Mouse (Mus musculus) thymus, postnatal 0 days (tissue): ENCODE measurements at regions not wholly inside any gene's neighbourhood (a gene's known extent, or its start where the extent isn't known, plus 50 kb on each side); places are given as distances from the start of the nearest gene placed in this dataset.
A peak's percentile ranks its signal among the peaks of the same experiment; 100 is the strongest.

Source experiments
- DNase-seq: peaks from one replicate; pipeline ENCODE4 v3.0.0-alpha.2; 2015; ENCODE audit warnings: low spot score

DNA sequence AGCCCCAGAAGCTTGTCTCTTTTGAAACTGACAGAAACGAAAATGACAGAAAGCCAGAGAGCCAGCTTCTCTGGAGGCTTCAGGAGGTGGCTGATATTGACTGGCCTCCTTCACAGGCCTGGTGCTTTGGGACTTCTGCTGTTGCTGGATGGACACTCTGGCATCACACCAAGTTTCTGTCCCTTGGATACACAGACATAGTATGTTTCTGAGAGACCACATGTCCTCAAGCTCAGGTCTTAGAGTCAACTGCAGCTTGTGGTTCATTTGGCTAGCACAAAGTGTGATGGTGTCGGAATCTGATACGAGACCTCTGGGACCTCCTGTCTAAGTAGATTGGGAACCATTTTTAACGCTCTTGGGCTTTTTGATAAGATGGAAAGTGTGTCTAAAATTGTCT lies 502.0 kb downstream of the Sqor start:
- no peak for DNase-seq

DNA sequence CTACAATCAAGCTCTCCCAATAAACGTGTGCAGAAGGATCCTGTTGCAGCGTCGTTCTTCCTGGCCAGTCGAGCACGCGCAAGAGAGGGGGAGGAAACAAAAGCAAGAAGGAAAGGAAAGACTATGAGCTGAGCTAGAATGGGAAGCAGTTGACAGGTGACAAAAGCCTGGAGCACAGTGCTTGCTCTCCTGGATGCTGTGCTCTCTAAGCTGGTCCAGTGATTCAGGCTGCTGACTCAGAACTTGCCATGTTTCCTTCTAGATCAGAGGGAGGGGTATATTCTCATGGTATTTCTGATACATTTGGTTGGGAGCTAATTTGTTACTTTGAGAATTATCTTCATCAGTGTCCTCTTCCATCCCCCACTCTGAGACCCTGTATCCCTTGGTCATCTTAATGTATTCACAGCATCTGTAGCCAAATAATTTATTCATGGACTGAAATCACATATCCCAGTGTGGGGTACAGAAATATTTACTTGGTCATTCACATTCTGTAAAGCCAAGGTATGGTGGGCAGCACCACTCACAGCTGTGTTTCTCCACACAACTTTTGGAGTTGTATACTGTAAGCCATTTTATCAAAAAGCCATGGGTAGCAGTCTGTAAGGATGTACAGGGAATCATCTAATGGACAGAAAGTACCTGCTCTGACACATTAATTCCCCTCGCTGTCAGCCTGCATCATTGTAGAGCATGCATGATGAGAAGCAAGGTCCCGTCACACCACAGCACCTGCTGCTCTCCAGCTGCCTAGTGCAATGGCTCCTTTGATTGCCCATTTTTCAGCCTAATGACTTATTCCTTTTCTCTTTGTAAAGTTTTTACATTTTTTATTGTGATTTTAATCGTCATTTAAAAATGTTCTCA lies 510.1 kb downstream of the Sqor start:
- DNase-seq = no peak

DNA sequence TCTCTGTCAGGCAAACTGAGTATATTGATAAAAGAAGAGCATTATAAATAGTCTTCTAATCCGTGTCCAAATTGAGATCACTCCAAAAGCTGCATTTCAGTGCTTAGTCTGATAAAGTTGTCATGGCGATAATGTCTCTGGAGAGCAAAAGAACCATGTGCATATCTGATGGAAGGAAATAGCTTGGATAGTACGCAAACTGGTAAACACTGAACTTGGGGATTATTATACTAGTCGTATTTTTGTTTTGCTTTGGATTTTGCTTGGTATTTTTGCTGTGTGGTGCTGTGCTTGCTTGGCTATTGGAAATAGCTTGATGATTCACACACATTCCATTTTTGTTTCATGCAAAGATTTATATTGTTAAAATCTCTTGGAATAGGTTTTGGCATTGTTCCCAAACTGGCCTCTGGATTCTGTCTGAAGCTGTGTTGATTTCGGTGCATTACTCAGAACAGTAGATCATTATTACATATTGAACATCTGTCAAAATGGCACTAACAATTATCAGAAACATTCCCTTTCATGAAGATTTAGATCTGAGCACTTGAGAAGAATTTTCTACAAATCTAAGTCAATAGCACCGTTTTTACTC lies 510.8 kb downstream of the Sqor start:
- no peak for DNase-seq

DNA sequence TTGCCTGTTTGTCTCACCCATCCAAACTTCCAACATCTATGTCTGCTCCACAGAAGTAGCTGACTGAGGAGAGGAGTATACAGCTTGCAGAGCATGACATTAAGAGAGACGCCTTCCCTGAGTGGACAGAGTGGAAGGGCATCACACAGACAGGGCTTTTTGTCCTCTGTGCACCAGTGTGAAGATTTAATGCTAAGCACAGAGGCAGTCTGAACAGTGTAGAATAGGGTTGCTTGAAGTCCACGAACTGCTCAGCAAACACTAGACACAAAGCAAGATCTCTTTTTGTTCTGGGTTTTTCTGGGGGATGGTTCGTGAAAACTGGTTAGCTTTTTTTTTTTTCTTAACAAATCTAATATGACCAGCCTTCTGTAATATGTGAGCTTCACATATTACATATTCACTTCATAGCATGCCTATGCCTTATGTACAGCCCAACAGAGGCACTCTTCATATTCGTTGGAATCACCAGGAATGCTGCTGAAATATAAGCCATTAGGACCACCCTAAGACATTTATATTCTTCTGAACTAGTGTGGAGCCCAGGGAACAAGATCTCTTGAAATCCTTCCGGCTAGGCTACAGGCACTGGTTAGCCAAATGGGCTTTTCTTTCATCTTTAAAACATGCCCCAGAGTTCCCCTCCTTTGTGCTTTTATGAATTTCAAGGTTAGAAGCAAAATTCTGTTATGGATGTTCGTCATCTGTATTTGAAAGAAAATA lies 546.7 kb downstream of the Sqor start:
- no peak for DNase-seq

DNA sequence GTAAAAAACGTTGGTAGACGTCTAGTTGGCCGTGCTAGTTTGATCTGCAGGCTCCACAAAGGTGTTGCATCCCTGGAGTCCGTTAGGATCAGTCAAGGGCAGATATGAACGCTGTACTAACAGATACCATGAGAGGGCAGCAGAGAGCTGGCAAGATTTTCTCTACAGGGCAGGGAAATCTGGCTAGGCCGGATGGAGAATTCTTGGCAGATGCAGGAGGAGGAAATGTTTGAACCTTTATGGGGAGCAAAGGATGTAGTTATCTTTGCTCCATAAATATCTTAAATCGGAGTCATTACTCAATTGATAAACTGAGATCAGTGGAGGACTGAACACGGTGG lies 547.2 kb downstream of the Sqor start:
- DNase-seq = peak; percentile 31

DNA sequence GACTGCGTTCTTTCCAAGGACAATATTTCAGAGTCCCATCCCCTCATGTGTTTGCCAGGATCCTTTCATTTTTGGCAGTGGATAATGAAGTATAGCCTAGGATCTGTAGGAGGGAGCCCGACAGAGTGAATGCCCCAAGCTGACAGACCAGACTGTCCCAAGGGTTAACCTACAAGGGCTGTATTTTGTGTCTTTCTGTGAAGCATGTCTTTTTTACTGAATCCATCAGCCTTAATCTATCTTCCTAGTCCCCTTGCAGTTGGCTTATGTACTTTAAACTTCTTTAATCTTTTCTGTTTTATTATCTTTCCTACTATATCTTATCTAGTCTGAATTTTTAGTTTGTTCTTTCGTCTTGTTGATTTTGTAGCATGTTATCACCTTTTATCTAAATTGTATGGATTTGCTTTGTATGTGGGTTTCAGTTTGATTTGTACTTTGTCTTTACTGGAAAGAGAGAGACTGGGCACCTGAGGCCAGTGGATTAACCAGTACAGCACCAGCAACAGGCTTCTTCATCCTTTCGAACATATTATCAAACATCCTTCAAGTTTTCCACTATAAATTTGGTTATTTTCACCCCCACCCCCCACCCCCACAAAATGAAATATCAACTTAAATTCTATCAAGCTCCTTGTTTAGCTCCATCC lies 555.5 kb downstream of the Sqor start:
- DNase-seq = no peak

DNA sequence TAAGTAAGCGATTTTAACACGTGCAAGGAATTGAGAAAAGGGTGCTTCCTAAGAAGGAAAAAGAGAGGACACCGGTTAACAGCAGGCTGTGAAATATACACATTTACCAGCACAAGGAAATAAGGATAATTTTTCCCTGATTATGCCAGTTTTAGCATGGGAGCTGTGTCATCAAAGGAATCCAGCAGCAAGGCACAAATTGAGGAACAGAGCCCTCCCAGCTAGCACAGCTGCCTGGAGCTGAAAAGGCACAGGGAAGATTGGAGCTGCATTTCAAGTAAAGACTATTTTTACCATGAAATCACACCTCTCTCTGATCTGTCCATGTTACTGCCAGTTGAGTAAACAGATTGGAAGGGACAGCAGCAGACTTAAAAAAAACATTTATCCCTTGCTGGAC lies 558.7 kb downstream of the Sqor start:
- no peak for DNase-seq

DNA sequence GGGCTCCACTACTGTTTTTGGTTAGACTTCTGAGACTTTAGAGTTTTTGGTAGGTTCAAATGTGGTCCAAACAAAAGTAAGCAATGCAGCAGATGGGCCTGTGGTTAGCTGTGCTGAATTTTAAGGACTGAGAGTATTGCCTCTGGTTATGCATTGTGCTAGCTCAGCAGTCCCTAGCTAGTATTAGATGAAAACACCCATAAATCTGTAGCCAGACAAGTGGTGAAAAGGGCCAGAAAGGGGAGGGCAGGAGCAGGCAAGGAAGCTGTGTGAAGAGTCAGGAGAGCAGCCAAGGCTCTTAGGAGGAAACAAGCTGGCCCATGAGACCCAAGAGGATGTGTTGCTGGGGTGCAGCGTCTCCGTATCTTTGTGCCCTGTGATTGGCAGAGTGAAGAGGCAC lies 559.9 kb downstream of the Sqor start:
- DNase-seq = no peak

DNA sequence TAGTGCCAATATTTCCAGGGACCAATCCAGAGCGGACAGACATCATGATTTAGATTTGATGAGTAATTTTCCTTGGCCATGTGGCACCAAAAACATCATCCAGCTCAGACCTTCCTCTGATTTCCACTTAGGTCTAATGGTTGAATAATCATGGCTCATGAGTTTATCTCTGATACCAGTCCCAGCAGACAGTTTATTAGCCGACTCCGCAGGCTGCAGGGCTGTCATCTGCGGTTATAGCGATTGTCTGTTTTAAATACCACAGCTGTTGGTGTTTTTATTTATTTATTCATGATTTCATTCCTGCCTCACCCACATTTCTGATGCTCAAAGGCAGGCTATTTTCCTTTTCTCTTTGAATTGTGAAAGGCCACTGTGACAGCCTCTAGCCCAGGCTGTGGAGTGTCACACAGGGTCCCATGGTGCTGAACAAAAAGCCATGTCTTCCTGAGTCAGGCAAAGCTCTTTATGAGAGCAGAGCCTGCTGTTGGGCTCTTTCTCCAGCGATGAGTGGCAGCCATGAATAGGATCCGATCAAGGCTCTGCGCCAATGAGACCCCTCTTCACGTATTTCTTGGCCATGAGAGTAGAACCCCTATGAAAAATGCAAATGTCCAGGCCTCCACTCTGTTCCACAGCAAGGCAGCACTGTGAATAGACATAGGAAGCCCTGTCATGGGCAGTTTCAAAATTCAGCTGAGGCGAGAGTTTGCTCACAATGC lies 584.7 kb downstream of the Sqor start:
- no peak for DNase-seq

DNA sequence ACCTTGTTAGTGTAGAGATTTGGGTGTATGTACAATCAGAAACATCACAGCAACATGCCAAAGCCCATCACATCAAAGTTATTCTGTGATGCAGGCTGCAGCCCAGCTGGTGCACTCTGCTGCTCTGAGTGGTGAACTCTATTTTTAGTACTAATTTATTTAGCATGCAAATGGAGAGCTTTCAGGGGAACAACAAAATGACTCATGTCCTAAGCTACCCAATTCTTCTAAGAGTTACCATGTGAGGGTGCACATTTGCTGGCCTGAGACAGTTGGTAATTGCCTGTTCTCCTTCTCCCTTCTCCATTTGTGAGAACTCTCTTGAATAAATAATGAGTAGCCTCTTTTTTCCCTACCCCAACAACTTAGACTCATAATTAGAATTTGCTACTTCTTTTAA lies 599.2 kb downstream of the Sqor start:
- no peak for DNase-seq

DNA sequence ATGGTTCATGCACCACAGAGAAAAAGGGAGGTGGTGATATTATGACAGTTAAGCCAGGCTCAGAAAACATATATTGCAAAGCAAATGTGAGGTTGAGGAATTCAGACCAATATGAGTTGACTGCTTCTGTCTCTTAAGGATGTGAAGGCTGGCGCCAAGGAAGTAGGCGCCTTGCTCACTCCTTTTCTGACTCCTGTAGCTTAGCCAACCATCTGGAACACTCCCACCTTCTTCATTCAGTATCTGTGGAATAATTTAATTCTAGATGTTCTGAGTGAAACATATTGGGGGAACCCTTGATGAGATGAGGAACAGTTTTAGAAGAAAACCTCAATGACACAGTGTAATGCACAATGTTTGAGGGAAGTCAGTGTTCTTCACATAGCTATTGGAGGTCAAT lies 601.5 kb downstream of the Sqor start:
- no peak for DNase-seq

DNA sequence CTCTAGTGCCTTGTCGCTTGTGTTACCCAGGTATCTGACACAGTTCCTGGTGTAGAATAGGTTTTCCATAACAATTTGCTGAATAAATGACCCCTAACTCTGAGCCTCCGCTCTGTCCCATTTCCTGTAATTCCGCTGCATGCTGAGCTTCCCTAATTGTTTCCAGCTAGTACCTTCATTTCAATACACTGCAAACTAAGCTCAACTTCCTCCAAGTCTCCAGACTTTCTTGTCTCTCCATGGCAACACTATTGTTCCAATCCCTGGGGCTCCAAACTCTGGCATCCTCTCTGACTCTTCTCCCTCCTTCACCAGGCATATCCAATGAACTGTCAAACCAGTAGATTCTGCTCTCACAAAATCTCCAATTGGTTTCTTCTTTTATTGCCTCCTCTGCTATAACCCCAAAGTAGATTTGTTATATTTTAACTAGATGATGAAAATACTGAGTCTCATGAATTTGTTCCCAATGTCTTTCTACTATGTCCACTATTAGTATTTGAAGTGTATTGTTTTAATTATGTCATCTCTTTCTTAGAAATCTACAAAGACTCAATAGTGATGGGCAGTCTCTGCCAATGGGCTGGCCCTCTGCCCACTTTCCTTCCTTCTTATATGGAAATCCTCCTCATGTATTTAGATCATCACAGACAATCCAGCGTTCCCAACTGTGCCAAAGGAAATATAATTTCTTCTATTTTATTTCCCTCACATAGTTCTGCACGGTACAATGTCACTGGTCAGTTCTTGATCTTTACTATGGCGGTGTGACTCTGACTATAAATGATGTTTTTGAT lies 620.8 kb downstream of the Sqor start:
- no peak for DNase-seq

DNA sequence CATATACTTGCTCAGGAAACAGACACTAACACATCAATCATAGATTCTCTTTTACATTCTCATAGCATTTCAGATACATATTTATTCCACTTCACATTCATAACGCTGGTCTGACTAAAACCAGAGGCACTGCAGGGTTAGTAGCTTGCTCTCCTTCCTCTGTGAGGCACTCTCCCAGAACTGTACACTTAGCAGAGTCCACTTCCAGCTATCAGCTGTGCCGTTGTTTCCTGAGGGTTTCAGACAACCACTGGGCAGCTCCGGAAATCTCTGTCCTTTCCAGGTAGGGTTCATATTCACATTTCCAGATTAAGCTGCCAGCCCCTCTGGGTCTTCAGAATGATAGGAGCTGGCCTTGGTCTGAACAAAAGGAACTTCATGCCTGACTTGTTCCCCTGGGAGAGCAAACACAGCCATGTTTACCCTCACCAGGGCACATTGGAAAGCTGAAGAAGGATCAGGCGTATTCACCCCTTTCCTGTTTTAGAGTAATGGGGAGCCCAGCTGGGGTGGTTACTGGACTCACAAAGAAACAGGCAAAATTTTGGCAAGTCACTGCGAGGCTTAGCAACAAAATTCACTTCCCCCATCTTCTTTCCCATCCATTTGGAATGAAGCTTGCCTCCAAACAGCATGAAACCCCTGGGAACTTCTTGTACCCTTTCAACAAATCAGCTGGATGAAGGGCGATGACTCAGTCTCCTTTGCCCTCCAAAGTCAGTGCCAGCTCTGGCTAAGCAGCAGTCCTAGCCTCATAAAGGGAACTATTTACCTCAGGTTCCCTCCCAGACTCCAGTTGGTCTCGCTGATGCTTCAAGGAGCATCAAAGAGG lies 622.0 kb downstream of the Sqor start:
- no peak for DNase-seq

DNA sequence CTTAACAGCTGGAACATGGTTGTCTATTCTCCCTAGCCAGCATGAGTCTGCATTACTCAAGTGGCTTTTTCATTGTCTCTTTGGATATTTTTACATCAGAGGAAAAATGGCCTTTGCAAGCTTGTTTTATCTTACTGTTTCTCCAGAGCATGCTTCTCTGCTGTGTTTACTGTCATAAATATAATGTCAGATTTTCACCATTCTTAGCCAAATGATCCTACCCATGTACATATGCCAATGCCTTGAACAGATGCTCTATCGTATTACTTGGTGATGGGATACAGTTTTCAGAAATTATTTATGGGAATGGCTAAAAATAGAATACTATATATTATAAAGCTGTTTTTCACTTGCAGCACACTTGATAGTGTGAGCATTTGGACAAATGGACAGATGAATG lies 625.9 kb downstream of the Sqor start:
- DNase-seq = no peak

DNA sequence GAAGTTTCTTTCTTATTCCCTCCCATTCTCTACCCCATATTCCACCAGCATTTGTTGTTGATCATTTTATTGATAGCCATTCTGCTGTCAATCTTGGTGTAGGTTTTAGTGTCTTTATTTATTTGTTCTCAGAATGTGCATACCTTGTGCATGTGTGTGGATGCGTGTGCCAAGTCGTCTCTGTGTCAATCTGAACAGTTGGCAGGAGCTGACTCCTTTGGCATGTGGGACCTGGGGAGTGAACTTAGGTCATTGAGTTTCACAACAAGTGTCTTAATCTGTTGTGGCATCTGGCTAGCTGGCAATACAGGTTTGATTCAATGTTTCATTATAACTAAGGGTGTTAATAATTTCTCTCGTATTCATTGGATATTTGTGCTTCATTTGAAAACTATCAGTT lies 629.3 kb downstream of the Sqor start:
- no peak for DNase-seq

DNA sequence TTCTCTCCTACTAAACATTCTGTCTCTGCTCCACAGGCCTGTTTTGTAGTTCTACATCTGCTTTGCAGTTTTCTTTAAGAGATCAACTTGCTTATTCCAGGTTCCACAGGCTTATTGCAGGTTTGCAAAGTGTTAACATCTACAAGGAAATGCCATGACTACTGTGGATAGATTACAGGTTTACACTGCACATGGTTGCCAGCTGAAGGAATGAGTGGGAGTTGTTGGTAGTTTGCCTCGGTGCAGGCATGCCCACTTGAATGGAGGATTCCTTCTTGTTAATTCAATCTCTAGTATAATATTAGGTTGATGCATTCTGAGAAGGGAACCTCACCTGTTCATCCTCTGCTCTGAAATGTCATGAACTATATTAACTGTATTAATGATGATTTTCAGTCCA lies 632.5 kb downstream of the Sqor start:
- DNase-seq = no peak

DNA sequence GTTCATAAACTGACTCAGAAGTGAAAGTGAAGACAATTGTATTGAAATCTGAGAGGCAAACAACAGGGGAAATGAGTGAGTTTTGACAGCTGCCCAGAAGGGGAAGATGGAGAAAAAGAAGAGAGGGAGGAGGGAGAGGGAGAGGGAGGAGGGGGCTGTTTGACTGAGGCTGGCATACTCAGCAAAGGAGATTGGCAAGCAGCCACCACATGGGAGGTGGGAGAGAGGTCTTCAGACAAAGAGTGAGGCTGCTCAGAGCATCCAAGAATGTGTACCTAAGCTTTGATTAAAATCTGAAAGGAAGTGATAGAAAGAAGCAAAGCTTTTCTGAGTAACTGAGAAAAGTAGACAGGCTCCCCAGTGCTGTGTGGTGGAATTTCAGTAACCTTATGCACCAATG lies 636.0 kb downstream of the Sqor start:
- no peak for DNase-seq

DNA sequence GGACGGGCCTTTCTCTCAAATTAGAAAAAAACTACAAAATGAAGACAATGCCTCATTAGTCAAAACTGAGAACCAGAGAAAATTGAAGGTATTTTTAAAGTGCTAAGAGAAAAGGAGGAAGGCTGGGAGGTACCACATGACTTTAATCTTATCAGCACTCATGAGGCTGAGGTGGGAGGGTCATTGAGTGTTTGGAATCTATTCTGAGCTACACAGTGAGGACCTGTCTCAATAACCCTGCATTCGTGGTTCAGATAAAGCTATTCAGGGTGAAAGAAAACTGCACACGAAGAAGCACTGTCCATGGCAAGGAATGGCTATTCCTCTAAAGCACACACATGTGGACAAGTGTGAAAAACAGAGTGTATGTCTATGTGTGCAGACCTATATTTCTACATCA lies 644.0 kb downstream of the Sqor start:
- DNase-seq = no peak

DNA sequence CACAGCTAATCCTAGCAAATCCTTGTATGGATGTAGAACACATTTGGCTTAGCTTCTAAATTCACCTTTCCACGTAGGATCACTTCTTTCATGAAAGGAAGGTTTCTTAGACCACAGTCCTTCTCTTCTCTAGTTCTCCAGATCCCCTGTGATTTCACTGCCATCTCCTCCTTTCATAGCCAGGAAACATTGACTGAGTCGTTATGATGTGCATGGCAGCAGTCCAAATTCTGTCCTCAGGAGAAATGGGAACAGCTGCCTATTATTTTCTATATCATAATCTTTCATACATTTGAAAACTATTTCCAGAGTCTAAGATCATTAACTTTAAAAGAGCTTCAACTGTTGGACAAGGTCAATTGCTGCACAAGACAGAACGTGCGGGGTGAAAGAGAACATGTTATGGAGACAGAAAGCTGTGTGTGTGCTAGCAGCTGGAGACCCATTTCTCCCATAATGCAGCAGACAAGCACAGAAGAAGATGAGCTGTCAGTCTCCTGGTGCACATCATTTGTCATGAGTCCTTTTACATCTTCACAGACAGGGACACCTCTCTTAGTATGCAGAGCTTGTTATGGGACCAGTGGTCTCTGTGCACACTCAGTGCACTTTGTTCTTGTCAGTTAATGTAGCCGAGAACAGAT lies 631.6 kb upstream of the Sema6d start:
- DNase-seq = no peak
